Mouse (Mus musculus) bone marrow, adult 2 months (tissue): ENCODE measurements around the gene Ppfia4.

Experiments used
- CTCF ChIP-seq: fragments of 200-500 bp; IDR thresholded peaks from 2 replicates; pipeline ENCODE4 v1.5.1; 2011; ENCODE audit warnings: low read length, control low read depth; ENCODE audit not compliant: control insufficient read depth, insufficient read depth
- POLR2A ChIP-seq: fragments of 200-500 bp; IDR thresholded peaks from 2 replicates; pipeline ENCODE4 v1.6.1; 2011; ENCODE audit warnings: low read depth, mild to moderate bottlenecking, control low read depth, low read length, borderline replicate concordance; ENCODE audit not compliant: control insufficient read depth

- TF ChIP-seq CTCF, result no peak
- no peak for TF ChIP-seq POLR2A
Observed at GRCm38 (mm10) chr1:134357461-134357860, 24.7 kb upstream of the Ppfia4 start.
